In the genomic region with DNA sequence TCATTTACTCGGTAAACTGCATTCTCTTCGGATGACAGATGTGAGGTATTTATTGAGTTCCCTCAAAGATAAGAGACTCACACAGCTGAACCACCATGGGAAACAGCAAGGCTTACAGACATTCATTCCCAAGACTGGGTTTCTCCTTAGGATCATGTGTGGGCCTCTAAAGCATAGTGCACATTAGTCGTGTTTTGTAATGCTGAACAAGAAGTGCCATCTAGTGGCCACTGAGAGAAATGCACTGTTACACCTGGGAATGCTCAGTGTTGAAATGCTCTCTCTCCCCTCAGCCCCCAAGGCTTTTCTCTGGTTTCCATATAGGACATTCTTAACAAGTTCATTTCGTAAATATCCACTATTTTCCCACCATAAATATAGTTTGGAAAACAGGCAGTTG, we compare ENCODE assay signal across 9 mouse cellular contexts. TPM values are rescaled to one million over a fixed set of nuclear protein-coding genes. Genes with fewer than 3 reads are reported as not detected.
DNase-seq lines count a peak whose midpoint lies in the region; ATAC-seq and TF ChIP-seq lines count a peak whose summit lies in the region.
"Had no signal": no experiment of that assay in that cellular context is flagged by ENCODE, and none has a peak within 500 bp of the region (broad histone marks: within the 10 kb centered on the region; RNA-seq: fewer than 3 reads in every experiment).

No protein-coding gene starts in this region.

- no peaks in the 10 kb centered on the region for H3K36me3 ChIP-seq in heart, adult 2 months (ENCODE audit: control insufficient read depth, insufficient read depth, low read length)
- peaks cover 13% of the 10 kb centered on the region for H3K36me3 ChIP-seq in heart, embryonic 12.5 days
- 0 out of 2 replicates have a peak, but pooled peaks cover under 1% of the 10 kb centered on the region for H3K36me3 ChIP-seq in intestine, embryonic 15.5 days
- H3K36me3 ChIP-seq in midbrain, embryonic 11.5 days (ENCODE audit: control insufficient read depth, insufficient read depth, low read length) = no peaks in the 10 kb centered on the region
- no peaks in the 10 kb centered on the region; the same call in none of the 2 replicates for H3K36me3 ChIP-seq in splenic B cell, adult 2 months (ENCODE audit: control insufficient read depth, insufficient read depth, low read length, poor library complexity, severe bottlenecking)
- H3K36me3 ChIP-seq: limb, embryonic 15.5 days had no signal

- intact Hi-C loops in heart, adult 2 months (cut with DNase I) = loop anchor here (2.0 to 10.0 kb wide), 5 partner anchors 20 to 880 kb away; no protein-coding TSS in a partner anchor
- intact Hi-C loops in left cerebral cortex, postnatal 10 days (cut with DNase I) = no loop called here

- TF ChIP-seq CTCF in heart, adult 2 months (IDR thresholded peaks at IDR 0.05) = no peak; the same call in 1 of the 2 replicates

- no peak overlapping the region for H3K27ac ChIP-seq in heart, adult 2 months
- no peak overlapping the region for H3K27ac ChIP-seq in heart, embryonic 12.5 days (ENCODE audit: poor library complexity, severe bottlenecking)
- no peak overlapping the region for H3K27ac ChIP-seq in intestine, embryonic 15.5 days
- H3K27ac ChIP-seq in midbrain, embryonic 11.5 days (ENCODE audit: low read depth, low read length) = no peak overlapping the region
- H3K27ac ChIP-seq: limb, embryonic 15.5 days had no signal

- no peaks in the 10 kb centered on the region for H3K79me2 ChIP-seq in heart, adult 2 months (replicated peaks; ENCODE audit: control insufficient read depth, insufficient read depth, low read length)

- TF ChIP-seq POLR2A in heart, adult 2 months (IDR thresholded peaks at IDR 0.05; ENCODE audit: insufficient read depth, low read depth, low read length) = no peak

- no peaks in the 10 kb centered on the region for H3K9me3 ChIP-seq in heart, embryonic 12.5 days (replicated peaks)
- no peaks in the 10 kb centered on the region for H3K9me3 ChIP-seq in intestine, embryonic 15.5 days
- H3K9me3 ChIP-seq in midbrain, embryonic 11.5 days (ENCODE audit: control insufficient read depth, low read length) = no peaks in the 10 kb centered on the region
- H3K9me3 ChIP-seq: limb, embryonic 15.5 days had no signal

- peaks cover 2% of the 10 kb centered on the region; the same call in 1 of the 2 replicates for H3K4me1 ChIP-seq in heart, adult 2 months (ENCODE audit: control insufficient read depth, insufficient read depth, low read length)
- H3K4me1 ChIP-seq in heart, embryonic 12.5 days (replicated peaks) = no peaks in the 10 kb centered on the region; the same call in 1 of the 2 replicates
- H3K4me1 ChIP-seq in intestine, embryonic 15.5 days (replicated peaks) = no peaks in the 10 kb centered on the region
- no peaks in the 10 kb centered on the region for H3K4me1 ChIP-seq in midbrain, embryonic 11.5 days (ENCODE audit: control insufficient read depth, insufficient read depth, low read length)

- no peak overlapping the region for H3K4me2 ChIP-seq in heart, embryonic 12.5 days
- no peak overlapping the region for H3K4me2 ChIP-seq in intestine, embryonic 15.5 days (replicated peaks)
- H3K4me2 ChIP-seq in midbrain, embryonic 11.5 days = no peak overlapping the region
- H3K4me2 ChIP-seq: limb, embryonic 15.5 days had no signal

- no peaks in the 10 kb centered on the region for H3K27me3 ChIP-seq in heart, adult 2 months (ENCODE audit: control insufficient read depth, insufficient read depth, low read length)
- no peaks in the 10 kb centered on the region for H3K27me3 ChIP-seq in heart, embryonic 12.5 days (replicated peaks)
- H3K27me3 ChIP-seq in intestine, embryonic 15.5 days (replicated peaks) = no peaks in the 10 kb centered on the region
- no peaks in the 10 kb centered on the region for H3K27me3 ChIP-seq in midbrain, embryonic 11.5 days (ENCODE audit: control insufficient read depth, insufficient read depth, low read length)
- no peaks in the 10 kb centered on the region for H3K27me3 ChIP-seq in splenic B cell, adult 2 months (ENCODE audit: control insufficient read depth, insufficient read depth, low read length, poor library complexity, severe bottlenecking)
- H3K27me3 ChIP-seq: limb, embryonic 15.5 days had no signal

- DNase-seq in heart, adult 2 months = peak; percentile 40 to 48
- peak; percentile 75 for DNase-seq in cerebellum, adult 8-10 months
- peak; percentile 48 to 57 for DNase-seq in left cerebral cortex, postnatal 10 days (ENCODE audit: extremely low spot score in 1 of 2, low spot score in 2 of 2)
- DNase-seq in midbrain, embryonic 11.5 days (ENCODE audit: low spot score, missing footprints) = peak; percentile 93
- peak; percentile 70 for DNase-seq in splenic B cell, adult 2 months (ENCODE audit: low read depth, low spot score)

- WGBS in heart, adult 2 months = 40% methylated on average over 4 of the region's 4 CpGs
- WGBS in heart, embryonic 12.5 days = 47% methylated on average over 4 of the region's 4 CpGs
- WGBS in intestine, embryonic 15.5 days = 43% methylated on average over 4 of the region's 4 CpGs
- 50% methylated on average over 4 of the region's 4 CpGs for WGBS in midbrain, embryonic 11.5 days

- ATAC-seq in heart, embryonic 12.5 days (ENCODE audit: insufficient number of reproducible peaks, low FRiP score) = no peak
- ATAC-seq in frontal cortex, adult (ENCODE audit: low TSS enrichment) = peak; percentile 77
- ATAC-seq in intestine, embryonic 15.5 days = peak; percentile 50
- ATAC-seq in midbrain, embryonic 11.5 days (ENCODE audit: low FRiP score) = peak; percentile 61; the same call in 1 of the 2 replicates

- H3K4me3 ChIP-seq in heart, adult 2 months = no peak overlapping the region
- no peak overlapping the region for H3K4me3 ChIP-seq in heart, embryonic 12.5 days
- no peak overlapping the region for H3K4me3 ChIP-seq in intestine, embryonic 15.5 days (replicated peaks)
- no peak overlapping the region for H3K4me3 ChIP-seq in midbrain, embryonic 11.5 days (ENCODE audit: low read depth, low read length)
- H3K4me3 ChIP-seq: limb, embryonic 15.5 days had no signal

- H3K9ac ChIP-seq in heart, adult 2 months (ENCODE audit: low read depth, low read length) = no peak overlapping the region
- H3K9ac ChIP-seq in heart, embryonic 12.5 days = no peak overlapping the region
- no peak overlapping the region for H3K9ac ChIP-seq in intestine, embryonic 15.5 days
- no peak overlapping the region for H3K9ac ChIP-seq in midbrain, embryonic 11.5 days (ENCODE audit: low read length)
- H3K9ac ChIP-seq: limb, embryonic 15.5 days had no signal

- TF ChIP-seq EP300 in heart, adult 2 months (IDR thresholded peaks at IDR 0.05; ENCODE audit: insufficient read depth, low read depth, low read length) = peak; percentile 56; the same call in 1 of the 2 replicates

RNA-seq across cellular contexts. Expression of gene Map7, which starts 23.0 kb away (rescaled TPM):
- 10 to 100 TPM; 17.9 to 19.3 TPM for total RNA-seq in heart, adult 2 months (2021)
- polyA plus RNA-seq in heart, adult 2 months (2012; rRNA removed) = 5.8 and 6.6 TPM in 2 replicates
- polyA plus RNA-seq in heart, embryonic 12.5 days (2016; fragmentation: Nextera tagmentation; extraction: Ambion mirVana) = 7.4 and 8.3 TPM in 2 replicates
- 36.6 and 37.5 TPM in 2 replicates for polyA plus RNA-seq in intestine, embryonic 15.5 days (2015; fragmentation: Nextera tagmentation; extraction: Ambion mirVana)
- total RNA-seq in left cerebral cortex, postnatal 10 days (2021) = 10 to 100 TPM; 47.0 to 52.5 TPM
- 5.6 and 6.3 TPM in 2 replicates for polyA plus RNA-seq in midbrain, embryonic 11.5 days (2014; fragmentation: Nextera tagmentation; extraction: Ambion mirVana)
